Mouse (Mus musculus): ENCODE results near the gene Acyp2.

Gene Acyp2

GRCm38 (mm10) chr11:30580008-30580407 is 69.4 kb downstream of the Acyp2 start:
- in situ Hi-C loops (cut with MseI, MboI): no loop called here

GRCm38 (mm10) chr11:30578931-30579330 is 70.5 kb downstream of the Acyp2 start:
- in situ Hi-C loops (cut with MseI, MboI): no loop called here

DNA sequence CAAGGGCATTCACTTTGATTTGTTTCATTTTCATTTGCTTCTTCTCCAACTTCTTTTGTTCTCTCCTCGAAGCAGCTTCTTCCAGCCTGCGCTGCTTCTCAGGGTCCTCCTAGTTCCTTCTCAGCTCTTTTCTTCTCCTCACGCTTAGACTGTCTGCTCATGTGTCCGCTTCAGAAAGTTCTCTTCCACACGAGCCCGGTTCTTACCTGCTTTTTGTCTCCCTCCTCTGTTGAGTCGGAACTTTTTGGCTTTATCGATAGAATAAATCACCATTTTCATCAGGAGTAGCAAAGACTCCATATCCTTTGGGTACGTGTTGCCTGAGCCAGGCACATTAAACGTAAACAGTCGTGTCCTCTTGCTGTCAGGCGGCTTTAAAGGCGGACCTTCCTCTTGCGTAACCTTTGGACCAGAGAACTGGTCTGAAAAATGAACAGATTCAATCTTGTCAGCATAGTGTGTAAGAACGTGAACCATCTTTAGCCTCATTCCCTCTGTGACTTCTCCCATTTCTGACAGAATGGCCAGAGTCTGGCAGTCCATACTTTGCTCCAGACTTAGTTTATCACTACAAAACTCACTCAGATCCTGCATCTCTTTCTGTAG is 76.5 kb downstream of the Acyp2 start:
- in situ Hi-C loops (cut with MseI, MboI): no loop called here

- in situ Hi-C loops (cut with MseI, MboI): no loop called here
Observed at GRCm38 (mm10) chr11:30570568-30570967, 78.8 kb downstream of the Acyp2 start.

DNA sequence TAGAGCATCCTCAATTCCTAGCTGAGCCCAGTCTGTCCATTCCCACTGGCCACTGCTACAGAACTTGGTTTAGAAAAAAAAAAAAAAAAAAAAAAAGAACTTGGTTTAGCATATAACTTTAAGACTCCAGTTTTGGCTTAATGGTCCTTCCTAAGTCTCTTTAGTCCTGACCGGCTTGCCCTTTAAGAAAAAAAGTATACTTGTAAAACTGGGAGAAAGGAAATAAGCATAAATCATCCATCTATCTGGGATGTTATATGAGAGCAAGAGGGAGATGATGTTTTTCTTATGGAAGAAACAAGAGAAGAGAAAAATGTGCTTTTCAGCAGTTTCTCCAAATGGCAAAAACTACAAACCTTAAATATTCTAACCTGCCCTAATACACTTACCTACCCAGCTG is 89.2 kb downstream of the Acyp2 start:
- in situ Hi-C loops (cut with MseI, MboI): no loop called here

- in situ Hi-C loops (cut with MseI, MboI): no loop called here
Observed at GRCm38 (mm10) chr11:30553408-30553807, 96.0 kb downstream of the Acyp2 start.

DNA sequence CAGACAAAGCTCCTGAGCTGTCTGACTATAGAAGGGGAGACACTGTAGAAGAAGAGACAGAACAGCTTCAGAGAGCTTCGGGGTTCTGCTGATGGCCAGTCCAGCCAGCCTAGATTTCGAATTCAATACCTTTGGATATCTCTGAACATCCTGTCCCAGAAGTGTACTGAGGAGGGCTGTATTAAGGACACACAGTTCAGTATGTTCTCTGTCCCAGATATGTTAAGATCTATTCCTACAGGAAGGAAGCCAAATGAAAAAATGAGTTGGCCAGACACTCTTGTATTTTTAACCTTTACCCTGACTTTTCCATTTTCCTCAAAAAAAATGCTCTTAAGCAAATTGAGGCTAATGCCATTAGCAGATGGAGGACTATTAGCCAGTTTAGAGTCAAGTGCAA is 132.3 kb downstream of the Acyp2 start:
- in situ Hi-C loops (cut with MseI, MboI): no loop called here

GRCm38 (mm10) chr11:30508178-30508577 is 141.2 kb downstream of the Acyp2 start:
- in situ Hi-C loops (cut with MseI, MboI): no loop called here

- in situ Hi-C loops (cut with MseI, MboI): no loop called here
Observed at GRCm38 (mm10) chr11:30498738-30499355, 150.5 kb downstream of the Acyp2 start.

DNA sequence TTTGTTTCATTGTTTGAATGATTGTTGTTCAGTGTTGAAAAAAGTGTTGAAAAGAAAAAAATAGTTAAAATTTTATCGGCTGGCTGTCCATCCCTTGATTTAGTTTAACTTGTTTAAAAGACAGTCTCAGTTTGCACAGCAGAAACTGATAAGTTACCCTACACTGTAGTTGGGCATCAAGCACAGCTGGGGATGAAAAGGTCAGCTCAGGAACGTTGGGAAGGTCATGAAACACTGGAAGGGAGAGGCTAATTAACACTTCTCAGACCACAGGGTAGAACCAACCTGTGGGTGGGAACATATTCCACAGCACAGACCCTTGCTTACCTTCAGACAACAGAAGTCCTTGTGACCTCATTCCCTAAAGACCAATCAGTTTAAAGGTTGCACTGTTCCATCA is 152.2 kb downstream of the Acyp2 start:
- in situ Hi-C loops (cut with MseI, MboI): no loop called here

GRCm38 (mm10) chr11:30491515-30492260 is 157.7 kb downstream of the Acyp2 start:
- in situ Hi-C loops (cut with MseI, MboI): no loop called here

- in situ Hi-C loops (cut with MseI, MboI): no loop called here
Observed at GRCm38 (mm10) chr11:30488183-30488582, 161.2 kb downstream of the Acyp2 start.

DNA sequence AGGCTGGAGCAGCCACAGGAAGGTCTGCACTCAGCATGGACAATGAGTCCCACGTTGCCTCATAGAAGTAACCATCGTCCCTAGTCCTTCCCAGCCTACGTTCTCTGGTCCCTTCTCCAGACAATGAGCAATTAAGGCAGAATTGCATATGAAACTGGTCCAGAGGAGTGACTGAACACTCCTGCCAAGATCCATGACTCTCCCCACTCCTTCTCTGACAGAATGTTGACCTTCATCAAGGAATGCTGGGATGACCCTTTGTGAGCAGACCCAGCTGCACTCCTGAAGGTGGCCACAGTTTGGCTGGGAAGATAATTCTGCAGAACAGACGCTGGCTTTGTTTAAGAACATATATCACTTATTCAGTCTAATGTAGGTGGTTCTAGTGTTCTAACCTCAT is 166.1 kb downstream of the Acyp2 start:
- in situ Hi-C loops (cut with MseI, MboI): no loop called here

DNA sequence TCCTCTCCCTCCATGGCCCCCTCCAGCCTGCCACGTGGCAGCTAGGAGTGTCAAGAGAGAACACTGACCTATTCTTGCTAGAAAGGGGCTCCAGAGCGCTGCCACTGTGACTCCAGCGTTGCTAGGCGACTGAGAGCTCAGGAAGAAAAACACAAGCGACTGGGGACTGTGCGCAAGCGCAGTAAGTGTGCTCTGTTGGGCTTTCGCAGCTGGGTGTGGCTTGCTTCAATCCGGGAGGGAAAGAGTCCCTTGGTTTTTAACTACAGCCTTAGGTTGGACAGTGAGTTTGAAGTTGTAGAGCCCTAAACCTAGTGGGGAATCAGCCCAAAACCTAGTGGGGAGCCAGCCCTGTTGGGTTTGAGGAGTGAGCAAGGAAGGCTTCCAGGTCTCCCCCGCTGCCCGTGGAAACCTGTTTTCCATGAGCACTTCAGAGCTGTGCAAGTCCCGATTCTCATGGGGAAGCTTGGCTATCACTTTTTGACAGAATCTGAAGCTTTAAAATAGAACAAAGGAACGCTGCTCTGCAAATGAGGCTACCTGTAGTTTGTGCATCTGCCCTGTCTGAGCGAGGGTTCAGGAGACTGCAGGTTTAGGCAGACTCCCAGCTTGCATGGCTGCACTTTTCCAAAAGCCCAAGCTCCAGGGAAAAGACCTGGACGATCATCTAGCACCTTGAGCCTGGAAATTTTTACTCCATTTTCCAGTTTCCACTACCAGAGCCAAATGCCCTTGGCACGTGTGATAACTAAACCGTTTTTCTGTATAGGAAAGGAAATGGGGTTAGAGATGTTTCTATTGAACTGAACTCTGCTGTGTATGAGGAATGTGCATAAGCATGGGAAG is 177.4 kb downstream of the Acyp2 start, which contains the start of gene 4930505A04Rik:
4930505A04Rik (minus strand) TSS at position 77 of the 843 bp plus-strand sequence.
- in situ Hi-C loops (cut with MseI, MboI): no loop called here

GRCm38 (mm10) chr11:30471187-30471586 is 178.2 kb downstream of the Acyp2 start:
- in situ Hi-C loops (cut with MseI, MboI): no loop called here

Measured in mouse trophoblast stem cell (cell line).